Mouse (Mus musculus) testis, adult 2 months (tissue): ENCODE measurements around the gene Med21. TPM values are rescaled to one million over a fixed set of nuclear protein-coding genes. Genes with fewer than 3 reads are reported as not detected.

Experiments
- H3K27ac ChIP-seq: fragments of 200-500 bp; 2 replicates; pipeline ENCODE4 v1.5.1; 2012; ENCODE audit warnings: low read depth, low read length; ENCODE audit not compliant: control insufficient read depth, insufficient read depth
- H3K27me3 ChIP-seq: fragments of 200-500 bp; 2 replicates; pipeline ENCODE4 v1.6.1; 2012; ENCODE audit warnings: mild to moderate bottlenecking, low read length, moderate library complexity; ENCODE audit not compliant: control insufficient read depth, insufficient read depth
- H3K36me3 ChIP-seq: fragments of 200-500 bp; 2 replicates; pipeline ENCODE4 v1.6.1; 2012; ENCODE audit warnings: mild to moderate bottlenecking, low read length; ENCODE audit not compliant: control insufficient read depth, insufficient read depth
- H3K4me1 ChIP-seq: fragments of 200-500 bp; 2 replicates; pipeline ENCODE4 v1.6.1; 2012; ENCODE audit warnings: low read length; ENCODE audit not compliant: control insufficient read depth, insufficient read depth
- H3K4me3 ChIP-seq: fragments of 200-500 bp; 2 replicates; pipeline ENCODE4 v1.5.1; 2012; ENCODE audit warnings: low read depth, mild to moderate bottlenecking, low read length, moderate library complexity, mixed read lengths; ENCODE audit not compliant: control insufficient read depth
- CTCF ChIP-seq: fragments of 200-500 bp; IDR thresholded peaks from 2 replicates; pipeline ENCODE4 v1.5.1; 2012; ENCODE audit warnings: low read depth, mild to moderate bottlenecking, inconsistent platforms, low read length, moderate library complexity; ENCODE audit not compliant: control insufficient read depth, insufficient read depth, insufficient replicate concordance
- POLR2A ChIP-seq: fragments of 200-500 bp; IDR thresholded peaks from 2 replicates; pipeline ENCODE4 v1.6.1; 2012; ENCODE audit warnings: low read depth, mild to moderate bottlenecking, inconsistent platforms, low read length, moderate library complexity; ENCODE audit not compliant: control insufficient read depth
- polyA plus RNA-seq: library from polyadenylated mRNA; depleted of rRNA; stranded (reverse); fragments of >200 nt; gene quantifications from 2 replicates; pipeline ENCODE4 v1.2.3, GENCODE M21; 2012

Med21 gene
- polyA plus RNA-seq, 1 experiment, result 58.3 TPM

DNA sequence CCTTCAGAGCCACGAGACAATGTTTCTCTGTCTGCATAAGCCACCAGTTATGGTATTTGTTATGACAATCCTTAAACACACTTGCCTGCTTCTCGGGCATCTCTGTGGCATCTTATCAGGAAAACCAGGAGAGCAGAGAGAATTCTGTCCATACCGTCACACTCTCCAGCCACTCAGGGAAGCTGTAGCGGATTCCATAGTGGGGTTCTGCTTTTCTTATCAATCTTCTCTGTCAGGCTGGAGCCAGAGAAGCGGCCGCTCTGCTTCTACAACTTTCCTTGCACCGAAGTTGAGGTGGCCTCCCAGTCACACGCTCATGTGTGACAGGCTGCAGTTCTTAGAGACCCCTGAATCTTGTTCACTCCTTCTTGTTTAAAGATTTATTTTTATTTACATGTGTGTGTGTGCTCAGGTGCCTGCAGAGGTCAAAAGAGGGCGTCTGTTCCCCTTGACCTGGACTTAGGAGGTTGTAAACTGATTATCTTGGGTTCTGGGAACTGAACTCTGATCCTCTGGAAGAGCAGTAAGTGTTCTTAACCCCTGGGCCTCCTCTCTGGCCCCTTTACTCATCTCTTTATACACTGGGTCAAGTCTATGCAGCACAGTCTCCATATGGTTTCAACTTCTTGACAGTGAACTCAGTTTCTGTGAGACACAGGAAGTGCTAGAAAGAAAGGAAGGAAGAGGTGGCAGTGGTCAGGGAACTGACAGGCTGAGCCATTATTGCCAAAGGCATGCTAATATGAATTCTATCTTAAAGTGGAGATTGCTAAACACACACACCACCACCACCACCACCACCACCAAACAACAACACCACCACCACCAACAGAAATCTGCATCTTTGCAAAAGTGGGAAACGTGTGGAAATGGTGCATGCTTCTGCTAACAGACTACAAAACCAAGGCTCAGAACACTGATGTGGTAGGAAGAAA lies 36.1 kb downstream of the Med21 start:
- Histone ChIP-seq H3K36me3 (no peaks in the 10 kb centered on the region), H3K4me1 (peaks cover 3% of the 10 kb centered on the region; the same call in 1 of the 2 replicates), H3K4me3 (no peak overlapping the region), H3K27me3 (no peaks in the 10 kb centered on the region), H3K27ac (no peak overlapping the region)
- no peak for TF ChIP-seq CTCF
- TF ChIP-seq POLR2A, result no peak

- Histone ChIP-seq H3K4me3 (no peak overlapping the region), H3K4me1 (no peaks in the 10 kb centered on the region; the same call in 1 of the 2 replicates), H3K36me3 (no peaks in the 10 kb centered on the region), H3K27ac (no peak overlapping the region), H3K27me3 (no peaks in the 10 kb centered on the region)
- TF ChIP-seq CTCF, result no peak
- TF ChIP-seq POLR2A, result no peak
Measured at GRCm38 (mm10) chr6:146683881-146684280, 41.5 kb downstream of the Med21 start.

- no peaks in the 10 kb centered on the region for H3K27me3 ChIP-seq
- H3K27ac ChIP-seq, result no peak overlapping the region
- H3K4me3 ChIP-seq, result no peak overlapping the region
- H3K36me3 ChIP-seq, result no peaks in the 10 kb centered on the region
- TF ChIP-seq POLR2A (no peak), CTCF (peak; percentile 57; the same call in 1 of the 2 replicates)
- no peaks in the 10 kb centered on the region; the same call in 1 of the 2 replicates for H3K4me1 ChIP-seq
Measured at GRCm38 (mm10) chr6:146685781-146686308, 43.5 kb downstream of the Med21 start.

GRCm38 (mm10) chr6:146686463-146687196 lies 44.3 kb downstream of the Med21 start:
- H3K27ac ChIP-seq, result no peak overlapping the region
- TF ChIP-seq CTCF (no peak), POLR2A (no peak)

GRCm38 (mm10) chr6:146688010-146688409 lies 45.7 kb downstream of the Med21 start:
- H3K27me3 ChIP-seq, result no peaks in the 10 kb centered on the region
- no peak overlapping the region for H3K27ac ChIP-seq
- H3K36me3 ChIP-seq, result no peaks in the 10 kb centered on the region
- no peak overlapping the region for H3K4me3 ChIP-seq
- TF ChIP-seq CTCF (no peak), POLR2A (no peak)
- no peaks in the 10 kb centered on the region; the same call in 1 of the 2 replicates for H3K4me1 ChIP-seq

More at GRCm38 (mm10) chr6:146686463-146687196, 44.3 kb downstream of the Med21 start:
- H3K36me3 ChIP-seq, result no peaks in the 10 kb centered on the region
- no peak overlapping the region for H3K4me3 ChIP-seq
- H3K4me1 ChIP-seq, result no peaks in the 10 kb centered on the region; the same call in 1 of the 2 replicates
- H3K27me3 ChIP-seq, result no peaks in the 10 kb centered on the region

DNA sequence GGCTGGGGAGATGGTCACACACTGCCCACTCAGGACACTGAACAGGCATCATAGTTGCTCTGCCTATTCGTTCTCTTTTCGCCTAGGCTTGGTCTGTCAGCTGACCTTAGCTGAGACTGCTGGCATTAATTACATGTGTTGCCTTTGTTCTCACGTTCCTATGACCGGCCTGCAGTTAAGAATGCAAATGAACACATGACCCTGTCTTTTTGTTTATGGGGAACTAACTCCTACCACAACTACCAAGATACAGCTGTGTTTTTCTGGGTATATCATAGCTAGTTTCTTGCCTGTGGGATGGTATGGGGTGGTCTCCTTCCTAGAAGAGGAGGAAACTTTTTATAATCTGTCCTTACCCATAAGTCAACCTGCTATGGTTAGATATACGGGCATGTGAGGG lies 46.5 kb downstream of the Med21 start:
- no peak for TF ChIP-seq POLR2A
- no peaks in the 10 kb centered on the region for H3K36me3 ChIP-seq

GRCm38 (mm10) chr6:146697767-146698166 lies 55.4 kb downstream of the Med21 start:
- no peak for TF ChIP-seq POLR2A
- no peak for TF ChIP-seq CTCF
- H3K36me3 ChIP-seq, result no peaks in the 10 kb centered on the region
- no peak overlapping the region for H3K27ac ChIP-seq
- no peaks in the 10 kb centered on the region for H3K4me1 ChIP-seq
- H3K4me3 ChIP-seq, result no peak overlapping the region
- no peaks in the 10 kb centered on the region for H3K27me3 ChIP-seq

More for the DNA sequence above, 46.5 kb downstream of the Med21 start:
- Histone ChIP-seq H3K27me3 (no peaks in the 10 kb centered on the region), H3K4me1 (no peaks in the 10 kb centered on the region; the same call in 1 of the 2 replicates), H3K27ac (no peak overlapping the region), H3K4me3 (no peak overlapping the region)
